Mouse (Mus musculus): Measurements from ENCODE around the gene Fam180a. TPM values are rescaled to one million over a fixed set of nuclear protein-coding genes. Genes with fewer than 3 reads are reported as not detected.

Fam180a gene
- polyA plus RNA-seq, 1 experiment from 2014 or later: not detected

GRCm38 (mm10) chr6:35279306-35279705, 46.6 kb downstream of the Fam180a start:
- no peak overlapping the region for H3K9ac ChIP-seq (replicated peaks; ENCODE audit: low read depth, low read length)
- ATAC-seq (ENCODE audit: low read depth): no peak

GRCm38 (mm10) chr6:35277903-35278587, 47.9 kb downstream of the Fam180a start:
- Histone ChIP-seq H3K4me3 (ENCODE audit: low read depth, low read length) (no peak overlapping the region), H3K27ac (ENCODE audit: low read depth, low read length) (no peak overlapping the region), H3K9me3 (ENCODE audit: control insufficient read depth, low read length) (no peaks in the 10 kb centered on the region), H3K4me2 (ENCODE audit: low read depth, low read length) (no peak overlapping the region), H3K4me1 (ENCODE audit: control insufficient read depth, insufficient read depth, low read length) (no peaks in the 10 kb centered on the region), H3K27me3 (ENCODE audit: control insufficient read depth, insufficient read depth, low read length) (no peaks in the 10 kb centered on the region), H3K36me3 (ENCODE audit: control insufficient read depth, insufficient read depth, low read length) (no peaks in the 10 kb centered on the region), H3K9ac (replicated peaks; ENCODE audit: low read depth, low read length) (no peak overlapping the region)
- no peak for ATAC-seq (ENCODE audit: low read depth)
- WGBS: 71% methylated on average over 10 of the region's 10 CpGs

More at GRCm38 (mm10) chr6:35279306-35279705, 46.6 kb downstream of the Fam180a start:
- H3K4me2 ChIP-seq (ENCODE audit: low read depth, low read length): no peak overlapping the region
- H3K27me3 ChIP-seq (ENCODE audit: control insufficient read depth, insufficient read depth, low read length): no peaks in the 10 kb centered on the region
- H3K9me3 ChIP-seq (ENCODE audit: control insufficient read depth, low read length): no peaks in the 10 kb centered on the region
- 80% methylated on average over 10 of the region's 10 CpGs for WGBS
- no peaks in the 10 kb centered on the region for H3K4me1 ChIP-seq (ENCODE audit: control insufficient read depth, insufficient read depth, low read length)
- H3K4me3 ChIP-seq (ENCODE audit: low read depth, low read length): no peak overlapping the region
- H3K36me3 ChIP-seq (ENCODE audit: control insufficient read depth, insufficient read depth, low read length): no peaks in the 10 kb centered on the region
- H3K27ac ChIP-seq (ENCODE audit: low read depth, low read length): no peak overlapping the region

GRCm38 (mm10) chr6:35273391-35274082, 52.4 kb downstream of the Fam180a start:
- no peak overlapping the region for H3K4me2 ChIP-seq (ENCODE audit: low read depth, low read length)
- H3K9me3 ChIP-seq (ENCODE audit: control insufficient read depth, low read length): no peaks in the 10 kb centered on the region; the same call in 1 of the 2 replicates
- no peak overlapping the region for H3K9ac ChIP-seq (replicated peaks; ENCODE audit: low read depth, low read length)
- 82% methylated on average over 11 of the region's 11 CpGs for WGBS
- H3K27me3 ChIP-seq (ENCODE audit: control insufficient read depth, insufficient read depth, low read length): no peaks in the 10 kb centered on the region
- no peak overlapping the region for H3K27ac ChIP-seq (ENCODE audit: low read depth, low read length)
- no peak for ATAC-seq (ENCODE audit: low read depth)
- H3K4me3 ChIP-seq (ENCODE audit: low read depth, low read length): no peak overlapping the region
- no peaks in the 10 kb centered on the region for H3K4me1 ChIP-seq (ENCODE audit: control insufficient read depth, insufficient read depth, low read length)
- H3K36me3 ChIP-seq (ENCODE audit: control insufficient read depth, insufficient read depth, low read length): no peaks in the 10 kb centered on the region

GRCm38 (mm10) chr6:35271868-35272765, 53.8 kb downstream of the Fam180a start:
- H3K4me1 ChIP-seq (ENCODE audit: control insufficient read depth, insufficient read depth, low read length): no peaks in the 10 kb centered on the region
- H3K36me3 ChIP-seq (ENCODE audit: control insufficient read depth, insufficient read depth, low read length): no peaks in the 10 kb centered on the region
- no peaks in the 10 kb centered on the region for H3K27me3 ChIP-seq (ENCODE audit: control insufficient read depth, insufficient read depth, low read length)
- no peak overlapping the region for H3K4me2 ChIP-seq (ENCODE audit: low read depth, low read length)
- 75% methylated on average over 20 of the region's 20 CpGs for WGBS
- ATAC-seq (ENCODE audit: low read depth): no peak
- H3K9me3 ChIP-seq (ENCODE audit: control insufficient read depth, low read length): no peaks in the 10 kb centered on the region; the same call in 1 of the 2 replicates
- H3K9ac ChIP-seq (replicated peaks; ENCODE audit: low read depth, low read length): no peak overlapping the region
- no peak overlapping the region for H3K4me3 ChIP-seq (ENCODE audit: low read depth, low read length)
- H3K27ac ChIP-seq (ENCODE audit: low read depth, low read length): no peak overlapping the region

GRCm38 (mm10) chr6:35271094-35271855, 54.7 kb downstream of the Fam180a start:
- no peaks in the 10 kb centered on the region for H3K4me1 ChIP-seq (ENCODE audit: control insufficient read depth, insufficient read depth, low read length)
- H3K27ac ChIP-seq (ENCODE audit: low read depth, low read length): no peak overlapping the region
- H3K4me2 ChIP-seq (ENCODE audit: low read depth, low read length): no peak overlapping the region
- H3K4me3 ChIP-seq (ENCODE audit: low read depth, low read length): no peak overlapping the region
- H3K9ac ChIP-seq (replicated peaks; ENCODE audit: low read depth, low read length): no peak overlapping the region
- 76% methylated on average over 12 of the region's 12 CpGs for WGBS
- no peaks in the 10 kb centered on the region; the same call in 1 of the 2 replicates for H3K9me3 ChIP-seq (ENCODE audit: control insufficient read depth, low read length)
- ATAC-seq (ENCODE audit: low read depth): 0 out of 2 replicates have a peak, but pooled peaks have one; percentile 31
- no peaks in the 10 kb centered on the region for H3K27me3 ChIP-seq (ENCODE audit: control insufficient read depth, insufficient read depth, low read length)
- H3K36me3 ChIP-seq (ENCODE audit: control insufficient read depth, insufficient read depth, low read length): no peaks in the 10 kb centered on the region

GRCm38 (mm10) chr6:35269643-35270042, 56.3 kb downstream of the Fam180a start:
- no peaks in the 10 kb centered on the region; the same call in 1 of the 2 replicates for H3K9me3 ChIP-seq (ENCODE audit: control insufficient read depth, low read length)
- H3K4me1 ChIP-seq (ENCODE audit: control insufficient read depth, insufficient read depth, low read length): no peaks in the 10 kb centered on the region
- H3K27ac ChIP-seq (ENCODE audit: low read depth, low read length): no peak overlapping the region
- H3K36me3 ChIP-seq (ENCODE audit: control insufficient read depth, insufficient read depth, low read length): no peaks in the 10 kb centered on the region
- H3K9ac ChIP-seq (replicated peaks; ENCODE audit: low read depth, low read length): no peak overlapping the region
- H3K4me2 ChIP-seq (ENCODE audit: low read depth, low read length): no peak overlapping the region
- H3K27me3 ChIP-seq (ENCODE audit: control insufficient read depth, insufficient read depth, low read length): no peaks in the 10 kb centered on the region
- ATAC-seq (ENCODE audit: low read depth): no peak
- H3K4me3 ChIP-seq (ENCODE audit: low read depth, low read length): no peak overlapping the region
- 86% methylated on average over 13 of the region's 13 CpGs for WGBS

- no peak overlapping the region for H3K27ac ChIP-seq (ENCODE audit: low read depth, low read length)
- no peaks in the 10 kb centered on the region; the same call in 1 of the 2 replicates for H3K9me3 ChIP-seq (ENCODE audit: control insufficient read depth, low read length)
- H3K4me3 ChIP-seq (ENCODE audit: low read depth, low read length): no peak overlapping the region
- WGBS: 98% methylated on average over 13 of the region's 13 CpGs
- no peaks in the 10 kb centered on the region for H3K27me3 ChIP-seq (ENCODE audit: control insufficient read depth, insufficient read depth, low read length)
- no peak overlapping the region for H3K4me2 ChIP-seq (ENCODE audit: low read depth, low read length)
- H3K36me3 ChIP-seq (ENCODE audit: control insufficient read depth, insufficient read depth, low read length): no peaks in the 10 kb centered on the region
- no peak for ATAC-seq (ENCODE audit: low read depth)
- no peaks in the 10 kb centered on the region for H3K4me1 ChIP-seq (ENCODE audit: control insufficient read depth, insufficient read depth, low read length)
- no peak overlapping the region for H3K9ac ChIP-seq (replicated peaks; ENCODE audit: low read depth, low read length)
These were observed 57.2 kb downstream of the Fam180a start for GRCm38 (mm10) chr6:35268711-35269110.

GRCm38 (mm10) chr6:35265580-35266278, 60.2 kb downstream of the Fam180a start:
- H3K4me3 ChIP-seq (ENCODE audit: low read depth, low read length): no peak overlapping the region
- 87% methylated on average over 15 of the region's 15 CpGs for WGBS
- H3K4me2 ChIP-seq (ENCODE audit: low read depth, low read length): no peak overlapping the region
- no peaks in the 10 kb centered on the region; the same call in 1 of the 2 replicates for H3K36me3 ChIP-seq (ENCODE audit: control insufficient read depth, insufficient read depth, low read length)
- H3K27me3 ChIP-seq (ENCODE audit: control insufficient read depth, insufficient read depth, low read length): no peaks in the 10 kb centered on the region
- no peak overlapping the region for H3K9ac ChIP-seq (replicated peaks; ENCODE audit: low read depth, low read length)
- no peak for ATAC-seq (ENCODE audit: low read depth)
- no peaks in the 10 kb centered on the region for H3K4me1 ChIP-seq (ENCODE audit: control insufficient read depth, insufficient read depth, low read length)
- H3K9me3 ChIP-seq (ENCODE audit: control insufficient read depth, low read length): no peaks in the 10 kb centered on the region; the same call in 1 of the 2 replicates
- no peak overlapping the region for H3K27ac ChIP-seq (ENCODE audit: low read depth, low read length)
